ENCODE assay signal across 10 mouse cellular contexts in genomic region chr5:120424039-120424438, GRCm38 (mm10). TPM values are rescaled to one million over a fixed set of nuclear protein-coding genes. Genes with fewer than 3 reads are reported as not detected.
A peak's percentile ranks its signal among the peaks of the same experiment; 100 is the strongest.
DNase-seq lines count a peak whose midpoint lies in the region; ATAC-seq and TF ChIP-seq lines count a peak whose summit lies in the region.
"Had no signal": no experiment of that assay in that cellular context is flagged by ENCODE, and none has a peak within 500 bp of the region (broad histone marks: within the 10 kb centered on the region; RNA-seq: fewer than 3 reads in every experiment).

No protein-coding gene starts in this region.

- H3K4me2 ChIP-seq in neural tube, embryonic 11.5 days (ENCODE audit: low read depth) = peak overlapping the region; percentile 29

- no peak for TF ChIP-seq POLR2A in liver, adult 2 months (IDR thresholded peaks at IDR 0.05; ENCODE audit: extremely low read depth, insufficient read depth, low read length)

- peak; percentile 79 for DNase-seq in 3T3-L1 (ENCODE audit: low read depth, low spot score)
- DNase-seq in ES-CJ7 (ENCODE audit: low read depth, low spot score) = peak; percentile 92
- DNase-seq in embryo, embryonic 9.5 days (ENCODE audit: extremely low spot score) = peak; percentile 86
- DNase-seq in heart, postnatal 4 days = peak; percentile 90
- DNase-seq in liver, adult 2 months (ENCODE audit: extremely low read depth, low read depth, low spot score) = peak; percentile 6
- DNase-seq in neural tube, embryonic 11.5 days (ENCODE audit: low spot score) = peak; percentile 90
- peak; percentile 28 to 60 for DNase-seq in urinary bladder, postnatal 36 days (ENCODE audit: low spot score in 2 of 2)
- no peak for DNase-seq in cerebellum, adult 8-10 months

- H3K36me3 ChIP-seq in liver, adult 2 months (ENCODE audit: control insufficient read depth, insufficient read depth, low read length) = no peaks in the 10 kb centered on the region
- no peaks in the 10 kb centered on the region for H3K36me3 ChIP-seq in neural tube, embryonic 11.5 days (ENCODE audit: control insufficient read depth, insufficient read depth, low read length)

- 2% methylated on average over 19 of the region's 19 CpGs for WGBS in liver, adult 2 months
- WGBS in neural tube, embryonic 11.5 days = under 1% methylated on average over 19 of the region's 19 CpGs

- no peaks in the 10 kb centered on the region for H3K4me1 ChIP-seq in liver, adult 2 months (ENCODE audit: control insufficient read depth, insufficient read depth, low read length)
- H3K4me1 ChIP-seq in neural tube, embryonic 11.5 days (ENCODE audit: control insufficient read depth, insufficient read depth, low read length) = peaks cover 8% of the 10 kb centered on the region; the same call in 1 of the 2 replicates

- no peaks in the 10 kb centered on the region for H3K9me3 ChIP-seq in neural tube, embryonic 11.5 days (ENCODE audit: control insufficient read depth, low read length)

- H3K4me3 ChIP-seq in liver, adult 2 months (ENCODE audit: insufficient read depth, low read depth, low read length) = no peak overlapping the region
- peak overlapping the region; percentile 4 for H3K4me3 ChIP-seq in neural tube, embryonic 11.5 days (ENCODE audit: low read depth, low read length)

- no peak overlapping the region for H3K27ac ChIP-seq in liver, adult 2 months (replicated peaks; ENCODE audit: insufficient read depth, low read depth, low read length)
- H3K27ac ChIP-seq in neural tube, embryonic 11.5 days (ENCODE audit: low read depth, low read length) = no peak overlapping the region; the same call in 1 of the 2 replicates

- ATAC-seq in neural tube, embryonic 11.5 days (ENCODE audit: insufficient read depth, low FRiP score, low TSS enrichment) = no peak

- TF ChIP-seq CTCF in liver, adult 2 months (IDR thresholded peaks at IDR 0.05; ENCODE audit: low read depth, low read length) = no peak

- peaks cover 23% of the 10 kb centered on the region for H3K27me3 ChIP-seq in liver, adult 2 months (ENCODE audit: control insufficient read depth, insufficient read depth, low read length)
- H3K27me3 ChIP-seq in neural tube, embryonic 11.5 days (ENCODE audit: control insufficient read depth, insufficient read depth, low read length) = peaks cover 69% of the 10 kb centered on the region

- H3K79me2 ChIP-seq in liver, adult 2 months (ENCODE audit: control insufficient read depth, insufficient read depth, low read length) = no peaks in the 10 kb centered on the region

- H3K9ac ChIP-seq in liver, adult 2 months (ENCODE audit: low read depth, low read length) = no peak overlapping the region
- peak overlapping the region; percentile 47 for H3K9ac ChIP-seq in neural tube, embryonic 11.5 days (ENCODE audit: low read length)

RNA-seq across cellular contexts. Expression of gene Lhx5, which starts 7.5 kb away (rescaled TPM):
- total RNA-seq in heart, postnatal 4 days (2021) = not detected
- not detected in 2 replicates for total RNA-seq in liver, adult 2 months (2014; rRNA removed)
- not detected in 2 replicates for polyA plus RNA-seq in liver, adult 2 months (2012; rRNA removed)
- polyA plus RNA-seq in neural tube, embryonic 11.5 days (2014; fragmentation: Nextera tagmentation; extraction: Ambion mirVana) = 29.9 and 31.2 TPM in 2 replicates
- total RNA-seq: neutrophil, adult 5-6 weeks had no signal
- polyA plus RNA-seq: cortical plate, adult 2 months had no signal

RNA-seq across cellular contexts. Expression of gene Sdsl, which starts 48.6 kb away (rescaled TPM):
- total RNA-seq in heart, postnatal 4 days (2021) = 10 to 100 TPM; 12.2 to 12.4 TPM
- total RNA-seq in liver, adult 2 months (2014; rRNA removed) = 11.7 and 23.2 TPM in 2 replicates
- polyA plus RNA-seq in liver, adult 2 months (2012; rRNA removed) = 18.6 and 25.9 TPM in 2 replicates
- polyA plus RNA-seq in neural tube, embryonic 11.5 days (2014; fragmentation: Nextera tagmentation; extraction: Ambion mirVana) = 5.3 and 5.9 TPM in 2 replicates
- total RNA-seq: neutrophil, adult 5-6 weeks had no signal

RNA-seq across cellular contexts. Expression of gene Sds, which starts 52.3 kb away (rescaled TPM):
- not detected for total RNA-seq in heart, postnatal 4 days (2021)
- total RNA-seq in liver, adult 2 months (2014; rRNA removed) = 410 and 645 TPM in 2 replicates
- 648 and 709 TPM in 2 replicates for polyA plus RNA-seq in liver, adult 2 months (2012; rRNA removed)
- not detected in 2 replicates for polyA plus RNA-seq in neural tube, embryonic 11.5 days (2014; fragmentation: Nextera tagmentation; extraction: Ambion mirVana)
- total RNA-seq: neutrophil, adult 5-6 weeks had no signal

Comparison
In these comparisons a context has a peak if more than half of its experiments do, and no peak if none do; other contexts are left out.
1. RNA of gene Sds, which starts 52.3 kb away (total RNA-seq): 410 to 645 TPM in liver, adult 2 months; not detected in heart, postnatal 4 days; every median in the first group is over 100 times any median in the second.